Mouse (Mus musculus) forebrain, postnatal 0 days (tissue): Measurements from ENCODE around the gene Pacsin2. TPM values are rescaled to one million over a fixed set of nuclear protein-coding genes. Genes with fewer than 3 reads are reported as not detected.
A peak's percentile ranks its signal among the peaks of the same experiment; 100 is the strongest.

ENCODE experiments used
- ATAC-seq: fragments of 200-750 bp; cut with Nextera tagmentation; 2 replicates; pipeline ENCODE4 v1.8.0; 2017; ENCODE audit warnings: mild to moderate bottlenecking, moderate library complexity
- DNase-seq: peaks from one replicate; pipeline ENCODE4 v3.0.0-alpha.2; 2015
- H3K27ac ChIP-seq: fragments of 300-500 bp; sonication (generic); 2 replicates; pipeline ENCODE4 v1.5.1; 2014; ENCODE audit warnings: low read depth, mild to moderate bottlenecking, antibody characterized with exemption, low read length, moderate library complexity, mixed read lengths
- H3K27me3 ChIP-seq: fragments of 300-500 bp; sonication (generic); 2 replicates; pipeline ENCODE4 v1.6.1; 2014; ENCODE audit warnings: mild to moderate bottlenecking, low read length, mixed read lengths; ENCODE audit not compliant: insufficient read depth
- H3K36me3 ChIP-seq: fragments of 300-500 bp; sonication (generic); 2 replicates; pipeline ENCODE4 v1.6.1; 2014; ENCODE audit warnings: mild to moderate bottlenecking, moderate library complexity; ENCODE audit not compliant: insufficient read depth
- H3K4me1 ChIP-seq: fragments of 300-500 bp; sonication (generic); 2 replicates; pipeline ENCODE4 v1.6.1; 2014; ENCODE audit warnings: antibody characterized with exemption; ENCODE audit not compliant: insufficient read depth
- H3K4me2 ChIP-seq: fragments of 300-500 bp; sonication (generic); 2 replicates; pipeline ENCODE4 v1.6.1; 2014; ENCODE audit warnings: low read depth, mild to moderate bottlenecking, moderate library complexity
- H3K4me3 ChIP-seq: fragments of 300-500 bp; sonication (generic); 2 replicates; pipeline ENCODE4 v1.5.1; 2014; ENCODE audit warnings: low read depth, low read length, mixed read lengths
- H3K9ac ChIP-seq: fragments of 300-500 bp; sonication (generic); 2 replicates; pipeline ENCODE4 v1.6.1; 2014; ENCODE audit warnings: mild to moderate bottlenecking
- H3K9me3 ChIP-seq: fragments of 300-500 bp; sonication (generic); 2 replicates; pipeline ENCODE4 v1.6.1; 2016; ENCODE audit warnings: low read length
- CTCF ChIP-seq: sonication (generic); IDR thresholded peaks from 2 replicates; pipeline ENCODE4 v1.5.1; 2016; ENCODE audit warnings: antibody characterized with exemption, control low read depth, low read depth
- WGBS: fragments of 180-500 bp; shearing (Covaris S2); extraction: QIAGEN DNeasy Blood & Tissue Kit; methylation state at CpG from one replicate; pipeline ENCODE4 v1.1.7; 2014; 5-methylcytosine and 5-hydroxymethylcytosine counted together
- polyA plus RNA-seq: library from polyadenylated mRNA; unstranded; fragments of >200 nt; fragmentation: Nextera tagmentation; extraction: Ambion mirVana; gene quantifications from 2 replicates; pipeline ENCODE4 v1.2.1, GENCODE M21; 2015
- total RNA-seq: library from RNA; depleted of rRNA; stranded (reverse); fragments of >200 nt; gene quantifications from 2 replicates; pipeline ENCODE4 v1.2.3, GENCODE M21; 2014; rRNA removed

The Pacsin2 gene
- total and polyA plus RNA-seq, 2 experiments from 2014 or later = 16.5 to 20.9 TPM

DNA sequence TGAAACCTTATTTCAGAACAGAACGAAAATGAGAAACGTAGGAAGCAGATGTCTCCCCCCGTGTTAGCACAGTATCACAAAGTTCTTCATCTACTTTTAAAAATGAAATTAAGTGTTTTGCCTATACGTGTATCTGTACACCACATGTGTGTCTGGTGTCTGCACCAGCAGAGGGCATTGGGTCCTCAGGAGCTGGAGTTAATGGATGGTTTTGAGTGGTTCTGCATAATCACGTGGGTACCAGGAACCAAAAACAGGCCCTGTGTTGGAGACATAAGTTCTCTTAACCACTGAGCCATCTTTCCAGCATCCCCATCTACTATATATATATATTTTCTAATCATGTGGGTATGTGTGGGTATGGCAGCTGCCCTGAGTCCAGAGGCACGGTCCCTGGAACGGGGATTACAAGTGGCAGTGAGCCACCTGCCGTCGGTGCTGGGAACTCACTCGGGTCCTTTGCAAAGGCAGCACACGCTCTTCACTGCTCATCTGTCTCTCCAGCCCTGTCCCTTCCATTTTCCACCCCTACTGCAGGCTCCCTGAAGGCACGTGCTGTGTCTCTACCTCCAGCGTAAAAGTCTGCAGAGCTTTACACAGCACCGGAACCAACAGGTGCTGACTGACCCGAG lies 118.4 kb downstream of the Pacsin2 start:
- no peak for ATAC-seq
- no peak overlapping the region for H3K4me2 ChIP-seq
- H3K9me3 ChIP-seq = no peaks in the 10 kb centered on the region
- H3K27ac ChIP-seq = no peak overlapping the region
- H3K4me3 ChIP-seq = no peak overlapping the region
- peaks cover 14% of the 10 kb centered on the region for H3K36me3 ChIP-seq
- H3K4me1 ChIP-seq = peaks cover 5% of the 10 kb centered on the region; the same call in 1 of the 2 replicates
- H3K27me3 ChIP-seq = no peaks in the 10 kb centered on the region
- WGBS = 92% methylated on average over 15 of the region's 15 CpGs
- no peak for TF ChIP-seq CTCF
- no peak for DNase-seq
- H3K9ac ChIP-seq = no peak overlapping the region

- no peak for ATAC-seq
- H3K27me3 ChIP-seq = no peaks in the 10 kb centered on the region
- no peak overlapping the region for H3K4me2 ChIP-seq
- no peaks in the 10 kb centered on the region for H3K9me3 ChIP-seq
- peaks cover 5% of the 10 kb centered on the region; the same call in 1 of the 2 replicates for H3K4me1 ChIP-seq
- TF ChIP-seq CTCF = no peak
- H3K27ac ChIP-seq = no peak overlapping the region
- H3K4me3 ChIP-seq = no peak overlapping the region
- DNase-seq = no peak
- no peak overlapping the region for H3K9ac ChIP-seq
- peaks cover 20% of the 10 kb centered on the region for H3K36me3 ChIP-seq
- WGBS = 66% methylated on average over 7 of the region's 7 CpGs
These were observed 119.5 kb downstream of the Pacsin2 start for GRCm38 (mm10) chr15:83344956-83345355.

DNA sequence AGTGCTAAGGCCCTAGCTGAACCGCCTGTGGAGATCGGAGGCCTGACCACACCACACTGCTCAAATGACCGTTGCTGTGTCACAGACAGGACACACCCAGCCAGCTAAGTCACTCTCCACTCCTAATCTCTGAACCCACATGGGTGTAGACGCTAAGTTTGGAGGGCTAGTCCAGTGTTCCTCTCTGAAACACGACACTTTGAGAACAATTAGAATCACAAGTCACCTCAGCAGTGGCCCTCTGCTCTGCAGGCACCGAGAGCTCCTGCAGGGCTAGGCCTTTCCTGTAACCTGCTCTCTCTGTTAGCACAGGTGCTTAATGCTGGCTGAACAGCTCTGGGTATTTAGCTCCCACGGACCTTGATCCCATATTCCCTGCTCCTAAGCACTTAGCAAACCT lies 120.2 kb downstream of the Pacsin2 start:
- Histone ChIP-seq H3K4me1 (peaks cover under 1% of the 10 kb centered on the region; the same call in 1 of the 2 replicates), H3K4me3 (no peak overlapping the region), H3K27me3 (no peaks in the 10 kb centered on the region), H3K36me3 (peaks cover 20% of the 10 kb centered on the region), H3K9ac (no peak overlapping the region), H3K27ac (no peak overlapping the region), H3K9me3 (no peaks in the 10 kb centered on the region), H3K4me2 (no peak overlapping the region)
- 28% methylated on average over 7 of the region's 7 CpGs for WGBS
- ATAC-seq (no peak), DNase-seq (no peak)
- no peak for TF ChIP-seq CTCF

GRCm38 (mm10) chr15:83338908-83339307 lies 125.5 kb downstream of the Pacsin2 start:
- no peak for DNase-seq
- no peak overlapping the region for H3K4me3 ChIP-seq
- peaks cover 26% of the 10 kb centered on the region for H3K36me3 ChIP-seq
- ATAC-seq = no peak
- no peaks in the 10 kb centered on the region for H3K4me1 ChIP-seq
- H3K4me2 ChIP-seq = no peak overlapping the region
- no peak overlapping the region for H3K9ac ChIP-seq
- no peak overlapping the region for H3K27ac ChIP-seq
- H3K9me3 ChIP-seq = no peaks in the 10 kb centered on the region
- WGBS = 82% methylated on average over 6 of the region's 6 CpGs
- no peak for TF ChIP-seq CTCF
- H3K27me3 ChIP-seq = no peaks in the 10 kb centered on the region

DNA sequence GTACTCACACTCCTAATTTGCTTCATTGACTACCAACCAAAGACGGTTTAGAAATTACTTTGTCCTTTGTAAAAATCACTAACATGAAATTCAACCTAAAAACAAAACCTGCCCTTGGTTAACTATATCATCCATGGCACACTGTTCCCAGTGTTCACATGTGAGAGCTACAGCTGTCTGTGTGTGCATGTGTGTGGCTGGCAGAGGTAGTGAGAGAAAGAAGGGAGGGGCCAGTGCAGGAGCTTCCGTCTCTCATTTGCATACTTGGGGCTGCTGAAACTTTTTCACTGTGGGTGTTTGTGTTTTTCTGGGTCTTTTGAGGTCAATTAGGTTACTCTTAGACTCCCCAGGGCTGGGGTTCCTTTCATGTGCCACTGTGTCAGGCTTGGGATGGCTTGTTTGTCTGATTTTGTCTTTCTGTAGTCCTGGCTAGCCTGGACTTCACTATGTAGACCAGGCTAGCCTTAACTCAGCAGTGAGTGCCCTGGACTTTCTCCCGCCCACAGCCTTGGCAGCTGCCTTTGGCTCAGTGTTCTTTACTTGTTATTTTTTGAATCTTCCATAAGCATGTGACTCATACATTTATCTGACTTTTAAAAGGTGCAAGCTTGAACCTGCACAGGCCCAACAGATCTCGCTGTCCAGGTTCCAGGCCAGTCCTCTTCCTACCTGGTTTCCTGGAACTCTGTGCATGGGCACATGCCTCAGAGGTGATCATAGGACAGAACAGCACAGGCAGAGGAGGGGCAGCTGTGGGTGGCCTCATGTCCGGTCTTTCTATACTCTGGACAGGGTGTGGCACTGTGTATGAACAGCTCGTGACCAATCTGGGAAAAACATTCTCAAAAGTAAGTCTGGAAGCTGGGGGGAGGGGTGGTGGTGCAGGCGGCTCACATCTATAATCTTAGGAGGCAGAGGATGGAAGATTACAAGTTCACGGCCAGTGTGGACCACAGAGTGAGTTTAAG lies 126.2 kb downstream of the Pacsin2 start:
- ATAC-seq = no peak
- no peaks in the 10 kb centered on the region for H3K9me3 ChIP-seq
- DNase-seq = no peak
- peaks cover 33% of the 10 kb centered on the region for H3K36me3 ChIP-seq
- no peak overlapping the region for H3K9ac ChIP-seq
- no peak overlapping the region for H3K4me3 ChIP-seq
- no peak for TF ChIP-seq CTCF
- H3K27me3 ChIP-seq = no peaks in the 10 kb centered on the region
- no peaks in the 10 kb centered on the region for H3K4me1 ChIP-seq
- no peak overlapping the region for H3K4me2 ChIP-seq
- no peak overlapping the region for H3K27ac ChIP-seq
- WGBS = 76% methylated on average over 8 of the region's 8 CpGs

DNA sequence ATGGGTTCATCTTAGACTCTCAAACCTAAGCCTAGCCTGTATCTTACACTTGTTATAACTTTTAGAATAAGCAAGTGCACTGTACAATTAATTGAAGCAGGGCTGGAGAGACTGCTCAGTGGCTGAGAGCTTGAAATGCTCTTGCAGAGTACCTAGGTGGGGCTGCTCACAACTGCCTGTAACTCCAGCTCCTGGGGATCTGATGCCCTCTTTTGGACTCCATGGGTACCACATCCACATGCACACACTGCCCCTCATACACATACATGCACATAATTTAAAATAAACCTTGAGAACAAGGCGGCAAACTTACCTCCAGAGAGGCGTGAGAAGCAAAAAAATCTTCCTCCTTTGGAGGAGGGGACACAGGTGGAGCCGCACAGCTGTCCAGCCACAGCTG lies 132.0 kb downstream of the Pacsin2 start:
- DNase-seq (no peak), ATAC-seq (no peak)
- Histone ChIP-seq H3K27me3 (no peaks in the 10 kb centered on the region), H3K4me2 (no peak overlapping the region), H3K9me3 (no peaks in the 10 kb centered on the region), H3K9ac (no peak overlapping the region), H3K27ac (no peak overlapping the region), H3K4me3 (no peak overlapping the region), H3K36me3 (peaks cover 53% of the 10 kb centered on the region), H3K4me1 (no peaks in the 10 kb centered on the region)
- TF ChIP-seq CTCF = peak; percentile 55
- WGBS = 73% methylated on average over 3 of the region's 3 CpGs

DNA sequence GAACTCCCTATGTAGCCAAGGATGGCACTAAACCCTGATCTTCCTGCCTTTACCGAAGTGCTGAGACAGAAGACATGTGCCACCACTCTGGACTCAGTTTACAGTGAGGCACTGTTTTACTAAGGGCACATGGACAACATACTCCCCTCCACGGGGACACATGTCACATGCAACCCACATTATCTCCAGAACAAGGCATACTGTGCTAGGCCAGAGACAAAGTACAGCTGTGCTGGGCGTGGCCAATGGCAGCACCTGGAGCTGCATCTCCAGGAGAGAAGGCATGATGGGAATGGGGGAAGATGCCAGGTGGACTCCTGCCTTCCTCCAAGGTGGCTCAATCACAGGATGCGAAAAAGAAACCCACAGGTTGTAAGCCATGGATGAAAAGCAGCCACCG lies 135.5 kb downstream of the Pacsin2 start:
- no peak overlapping the region for H3K4me3 ChIP-seq
- H3K27ac ChIP-seq = no peak overlapping the region
- H3K27me3 ChIP-seq = no peaks in the 10 kb centered on the region
- H3K4me1 ChIP-seq = no peaks in the 10 kb centered on the region
- peaks cover 64% of the 10 kb centered on the region for H3K36me3 ChIP-seq
- DNase-seq = no peak
- no peak overlapping the region for H3K4me2 ChIP-seq
- TF ChIP-seq CTCF = no peak
- no peaks in the 10 kb centered on the region for H3K9me3 ChIP-seq
- no peak for ATAC-seq
- 88% methylated on average over 5 of the region's 5 CpGs for WGBS
- H3K9ac ChIP-seq = no peak overlapping the region

Other genes with a start within 250 kb of the Pacsin2 start
- gene A4galt, start 212.8 kb downstream of the Pacsin2 start, total RNA-seq = 3.3 and 11.6 TPM in 2 replicates
- 3.7 and 4.9 TPM in 2 replicates for gene A4galt, start 212.8 kb downstream of the Pacsin2 start, polyA plus RNA-seq
- 41.0 and 41.2 TPM in 2 replicates for gene Arfgap3, start 114.4 kb downstream of the Pacsin2 start, total RNA-seq
- gene Arfgap3, start 114.4 kb downstream of the Pacsin2 start, polyA plus RNA-seq = 32.0 and 33.7 TPM in 2 replicates
- gene Ttll1, start 46.3 kb upstream of the Pacsin2 start, total RNA-seq = 39.5 and 47.4 TPM in 2 replicates
- 76.2 and 115 TPM in 2 replicates for gene Ttll1, start 46.3 kb upstream of the Pacsin2 start, polyA plus RNA-seq
- gene Bik, start 62.3 kb upstream of the Pacsin2 start, total RNA-seq = not detected in 2 replicates
- gene Bik, start 62.3 kb upstream of the Pacsin2 start, polyA plus RNA-seq = 0.33 and 0.84 TPM in 2 replicates
- 5.7 and 13.6 TPM in 2 replicates for gene Tspo, start 99.0 kb upstream of the Pacsin2 start, total RNA-seq
- 15.3 and 18.0 TPM in 2 replicates for gene Tspo, start 99.0 kb upstream of the Pacsin2 start, polyA plus RNA-seq
- gene Mcat, start 99.2 kb upstream of the Pacsin2 start, total RNA-seq = 50.3 and 53.8 TPM in 2 replicates
- 40.9 and 46.3 TPM in 2 replicates for gene Mcat, start 99.2 kb upstream of the Pacsin2 start, polyA plus RNA-seq
- 42.9 and 43.3 TPM in 2 replicates for gene Ttll12, start 130.6 kb upstream of the Pacsin2 start, total RNA-seq
- 34.8 and 38.7 TPM in 2 replicates for gene Ttll12, start 130.6 kb upstream of the Pacsin2 start, polyA plus RNA-seq